ENCODE assay signal across 8 mouse cellular contexts in the genomic region with DNA sequence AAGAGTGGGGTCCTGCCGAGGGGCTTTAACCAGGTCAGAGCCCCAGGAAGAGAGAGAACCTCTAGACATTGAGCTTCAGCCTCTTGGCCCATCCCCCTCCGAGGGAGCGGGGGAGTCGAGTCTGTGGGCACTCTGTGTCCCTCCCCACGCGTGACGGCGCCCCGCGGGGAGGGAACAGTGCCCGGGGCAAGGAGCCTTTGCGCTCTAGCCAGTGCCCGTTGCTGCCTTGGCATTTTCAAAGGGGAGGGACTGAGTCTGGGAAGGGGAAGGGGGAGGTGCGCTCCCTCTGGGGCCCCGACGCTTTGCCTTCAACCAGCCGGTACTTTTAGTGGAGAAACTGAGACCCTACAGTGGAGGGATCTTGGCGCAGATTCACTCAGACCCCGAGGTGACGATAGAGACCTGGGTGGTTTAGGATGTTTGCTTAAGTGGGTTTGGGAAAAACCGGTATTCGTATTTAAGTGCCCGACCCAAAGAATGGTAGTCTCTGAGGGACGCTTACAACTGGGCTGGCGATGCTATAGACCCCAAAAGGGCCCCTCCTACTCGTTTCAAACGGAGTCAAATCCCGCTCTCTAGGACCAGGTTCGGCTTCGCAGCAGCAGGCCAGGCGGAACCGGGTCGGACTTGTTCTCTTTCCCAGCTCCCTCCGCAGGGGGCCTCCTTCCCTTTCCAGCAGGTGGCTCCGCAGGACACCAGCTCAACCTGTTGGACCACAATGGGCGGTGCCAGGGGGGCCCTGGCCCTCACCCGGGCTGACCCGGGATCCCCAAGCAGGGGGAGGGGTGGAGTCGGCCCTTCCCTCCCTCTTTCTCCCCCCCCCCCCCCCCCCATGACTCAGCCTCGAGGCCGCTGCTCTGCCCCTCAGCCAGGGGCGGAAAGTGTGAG. TPM values are rescaled to one million over a fixed set of nuclear protein-coding genes. Genes with fewer than 3 reads are reported as not detected.
DNase-seq lines count a peak whose midpoint lies in the region; ATAC-seq and TF ChIP-seq lines count a peak whose summit lies in the region.

A gene (minus strand): TSS at position 771 of the 888 bp plus-strand sequence.

- peak within 1 kb of the TSS; percentile 97 for H3K27ac ChIP-seq in intestine, postnatal 0 days (ENCODE audit: low read depth, low read length)
- peak within 1 kb of the TSS; percentile 67 for H3K27ac ChIP-seq in limb, embryonic 14.5 days (replicated peaks; ENCODE audit: low read depth, low read length)
- peak within 1 kb of the TSS; percentile 40 for H3K27ac ChIP-seq in midbrain, embryonic 15.5 days

- H3K9ac ChIP-seq in intestine, postnatal 0 days (ENCODE audit: low read depth, low read length): peak within 1 kb of the TSS; percentile 67
- peak within 1 kb of the TSS; percentile 58 for H3K9ac ChIP-seq in limb, embryonic 14.5 days (ENCODE audit: low read depth, low read length, severe bottlenecking)
- H3K9ac ChIP-seq in midbrain, embryonic 15.5 days: peak within 1 kb of the TSS; percentile 25

- DNase-seq in 3T3-L1 (ENCODE audit: low read depth, low spot score): peak; percentile 87
- DNase-seq in adrenal gland, adult (ENCODE audit: inconsistent age in 2 of 2, low spot score in 1 of 2): peak; percentile 93 to 96
- peak; percentile 75 for DNase-seq in embryo, embryonic 9.5 days (ENCODE audit: extremely low spot score)
- peak; percentile 63 for DNase-seq in limb, embryonic 14.5 days (ENCODE audit: low spot score)
- peak; percentile 59 to 66 for DNase-seq in spleen, postnatal 36 days (ENCODE audit: low spot score in 2 of 2)

- peak; percentile 69 for TF ChIP-seq CTCF in intestine, postnatal 0 days (IDR thresholded peaks at IDR 0.05; ENCODE audit: low read depth)

- peak; percentile 33 for ATAC-seq in granulocyte monocyte progenitor cell, adult 5-6 weeks (replicated peaks; ENCODE audit: poor library complexity, severe bottlenecking)
- peak; percentile 77 for ATAC-seq in intestine, postnatal 0 days
- peak; percentile 35 for ATAC-seq in limb, embryonic 14.5 days (ENCODE audit: low FRiP score, low read depth)
- ATAC-seq in midbrain, embryonic 15.5 days (replicated peaks): peak; percentile 32

- no peaks in the 10 kb centered on the region for H3K27me3 ChIP-seq in intestine, postnatal 0 days (replicated peaks; ENCODE audit: control insufficient read depth, insufficient read depth, low read length)
- peaks cover 6% of the 10 kb centered on the region; the same call in 1 of the 2 replicates for H3K27me3 ChIP-seq in limb, embryonic 14.5 days (ENCODE audit: control insufficient read depth, insufficient read depth, low read length)
- peaks cover 24% of the 10 kb centered on the region for H3K27me3 ChIP-seq in midbrain, embryonic 15.5 days (replicated peaks)

- no peaks in the 10 kb centered on the region for H3K36me3 ChIP-seq in intestine, postnatal 0 days (ENCODE audit: control insufficient read depth, insufficient read depth)
- no peaks in the 10 kb centered on the region for H3K36me3 ChIP-seq in limb, embryonic 14.5 days (ENCODE audit: control insufficient read depth, insufficient read depth, low read length)
- no peaks in the 10 kb centered on the region for H3K36me3 ChIP-seq in midbrain, embryonic 15.5 days (replicated peaks)

- peak within 1 kb of the TSS; percentile 76 for H3K4me3 ChIP-seq in intestine, postnatal 0 days (ENCODE audit: low read depth, low read length)
- peak within 1 kb of the TSS; percentile 37 for H3K4me3 ChIP-seq in limb, embryonic 14.5 days (replicated peaks; ENCODE audit: low read length)
- peak within 1 kb of the TSS; percentile 46 for H3K4me3 ChIP-seq in midbrain, embryonic 15.5 days

- no peak for TF ChIP-seq POLR2A in limb, embryonic 14.5 days (IDR thresholded peaks at IDR 0.05; ENCODE audit: borderline replicate concordance, extremely low read depth, insufficient read depth, insufficient read length)

- H3K4me2 ChIP-seq in intestine, postnatal 0 days (replicated peaks; ENCODE audit: low read depth): peak within 1 kb of the TSS; percentile 85
- peak within 1 kb of the TSS; percentile 99 for H3K4me2 ChIP-seq in limb, embryonic 14.5 days (replicated peaks; ENCODE audit: low read depth, low read length, severe bottlenecking)
- peak within 1 kb of the TSS; percentile 100 for H3K4me2 ChIP-seq in midbrain, embryonic 15.5 days

- H3K4me1 ChIP-seq in intestine, postnatal 0 days (replicated peaks; ENCODE audit: control insufficient read depth, insufficient read depth, low read length): no peaks in the 10 kb centered on the region
- H3K4me1 ChIP-seq in limb, embryonic 14.5 days (ENCODE audit: control insufficient read depth, insufficient read depth, low read length): peaks cover 36% of the 10 kb centered on the region
- H3K4me1 ChIP-seq in midbrain, embryonic 15.5 days: peaks cover 67% of the 10 kb centered on the region

- H3K9me3 ChIP-seq in intestine, postnatal 0 days (ENCODE audit: control insufficient read depth): no peaks in the 10 kb centered on the region
- no peaks in the 10 kb centered on the region for H3K9me3 ChIP-seq in limb, embryonic 14.5 days (ENCODE audit: control insufficient read depth, low read length)
- H3K9me3 ChIP-seq in midbrain, embryonic 15.5 days: no peaks in the 10 kb centered on the region

- under 1% methylated on average over 39 of the region's 42 CpGs for WGBS in intestine, postnatal 0 days
- WGBS in limb, embryonic 14.5 days: under 1% methylated on average over 38 of the region's 42 CpGs
- WGBS in midbrain, embryonic 15.5 days: under 1% methylated on average over 37 of the region's 42 CpGs

RNA-seq across cellular contexts. Expression of the gene that starts here (rescaled TPM):
- 8.5 and 18.6 TPM in 2 replicates for total RNA-seq in granulocyte monocyte progenitor cell, adult 5-6 weeks (2014; fragmentation: Nextera tagmentation)
- total RNA-seq in granulocyte monocyte progenitor cell, adult 5-6 weeks (2017): 7.5 and 14.0 TPM in 2 replicates
- 14.3 and 20.8 TPM in 2 replicates for polyA plus RNA-seq in intestine, postnatal 0 days (2015; fragmentation: Nextera tagmentation; extraction: Ambion mirVana)
- 13.4 and 14.7 TPM in 2 replicates for polyA plus RNA-seq in limb, embryonic 14.5 days (2012; rRNA removed)
- polyA plus RNA-seq in limb, embryonic 14.5 days (2014; fragmentation: Nextera tagmentation; extraction: Ambion mirVana): 2.7 and 3.4 TPM in 2 replicates
- 0.59 and 0.64 TPM in 2 replicates for polyA plus RNA-seq in midbrain, embryonic 15.5 days (2015; fragmentation: Nextera tagmentation; extraction: Ambion mirVana)

Comparison
In these comparisons a context has a peak if more than half of its experiments do, and no peak if none do; other contexts are left out.
1. Peak in every context shown above with its lines: DNase-seq, ATAC-seq, H3K4me3 ChIP-seq and H3K27ac ChIP-seq.
2. Peak in ATAC-seq, H3K4me3 ChIP-seq, H3K27ac ChIP-seq, H3K9ac ChIP-seq and H3K4me2 ChIP-seq in midbrain, embryonic 15.5 days; RNA of the gene not detected or under 1 TPM.
3. H3K27ac ChIP-seq: peak in every context shown above with its lines; median percentile 97 in intestine, postnatal 0 days; 67 in limb, embryonic 14.5 days; 40 in midbrain, embryonic 15.5 days.